Mouse (Mus musculus): ENCODE measurements at regions not wholly inside any gene's neighbourhood (a gene's known extent, or its start where the extent isn't known, plus 50 kb on each side); places are given as distances from the start of the nearest gene placed in this dataset.

- Histone ChIP-seq H3K9me3 (ENCODE audit: control insufficient read depth, low read length) (no peaks in the 10 kb centered on the region), H3K36me3 (ENCODE audit: control insufficient read depth, insufficient read depth, low read length) (no peaks in the 10 kb centered on the region), H3K4me3 (ENCODE audit: low read length) (no peak overlapping the region), H3K4me1 (ENCODE audit: control insufficient read depth, insufficient read depth, low read length) (no peaks in the 10 kb centered on the region), H3K27ac (ENCODE audit: low read depth, low read length) (no peak overlapping the region), H3K4me2 (replicated peaks; ENCODE audit: low read depth, low read length) (no peak overlapping the region), H3K27me3 (ENCODE audit: control insufficient read depth, insufficient read depth, low read length) (no peaks in the 10 kb centered on the region), H3K9ac (ENCODE audit: low read depth, low read length) (no peak overlapping the region)
- no peak for ATAC-seq (ENCODE audit: low FRiP score, low TSS enrichment)
- 76% methylated on average over 2 of the region's 2 CpGs for WGBS
These were observed 116.3 kb upstream of the Podxl start for GRCm38 (mm10) chr6:31680101-31680500.

- no peaks in the 10 kb centered on the region for H3K9me3 ChIP-seq (ENCODE audit: control insufficient read depth, low read length)
- H3K4me1 ChIP-seq (ENCODE audit: control insufficient read depth, insufficient read depth, low read length) = no peaks in the 10 kb centered on the region
- ATAC-seq (ENCODE audit: low FRiP score, low TSS enrichment) = no peak
- no peak overlapping the region for H3K4me2 ChIP-seq (replicated peaks; ENCODE audit: low read depth, low read length)
- H3K36me3 ChIP-seq (ENCODE audit: control insufficient read depth, insufficient read depth, low read length) = no peaks in the 10 kb centered on the region
- H3K27ac ChIP-seq (ENCODE audit: low read depth, low read length) = no peak overlapping the region
- no peak overlapping the region for H3K9ac ChIP-seq (ENCODE audit: low read depth, low read length)
- WGBS = 66% methylated on average over 17 of the region's 17 CpGs
- no peaks in the 10 kb centered on the region for H3K27me3 ChIP-seq (ENCODE audit: control insufficient read depth, insufficient read depth, low read length)
- no peak overlapping the region for H3K4me3 ChIP-seq (ENCODE audit: low read length)
These were observed 102.1 kb upstream of the Podxl start for GRCm38 (mm10) chr6:31665671-31666486.

- no peak overlapping the region for H3K4me3 ChIP-seq (ENCODE audit: low read length)
- 24% methylated on average over 7 of the region's 7 CpGs for WGBS
- no peaks in the 10 kb centered on the region for H3K4me1 ChIP-seq (ENCODE audit: control insufficient read depth, insufficient read depth, low read length)
- no peaks in the 10 kb centered on the region for H3K9me3 ChIP-seq (ENCODE audit: control insufficient read depth, low read length)
- H3K27me3 ChIP-seq (ENCODE audit: control insufficient read depth, insufficient read depth, low read length) = no peaks in the 10 kb centered on the region
- H3K4me2 ChIP-seq (replicated peaks; ENCODE audit: low read depth, low read length) = no peak overlapping the region
- no peaks in the 10 kb centered on the region for H3K36me3 ChIP-seq (ENCODE audit: control insufficient read depth, insufficient read depth, low read length)
- H3K27ac ChIP-seq (ENCODE audit: low read depth, low read length) = no peak overlapping the region
- no peak overlapping the region for H3K9ac ChIP-seq (ENCODE audit: low read depth, low read length)
- peak; percentile 50; the same call in 1 of the 2 replicates for ATAC-seq (ENCODE audit: low FRiP score, low TSS enrichment)
These were observed 100.7 kb upstream of the Podxl start for GRCm38 (mm10) chr6:31664495-31664894.

GRCm38 (mm10) chr6:31660778-31661177 lies 97.0 kb upstream of the Podxl start:
- H3K4me2 ChIP-seq (replicated peaks; ENCODE audit: low read depth, low read length) = no peak overlapping the region
- no peak overlapping the region for H3K9ac ChIP-seq (ENCODE audit: low read depth, low read length)
- 0 out of 2 replicates have a peak, but pooled peaks have one; percentile 49 for ATAC-seq (ENCODE audit: low FRiP score, low TSS enrichment)
- no peak overlapping the region for H3K4me3 ChIP-seq (ENCODE audit: low read length)
- no peaks in the 10 kb centered on the region for H3K4me1 ChIP-seq (ENCODE audit: control insufficient read depth, insufficient read depth, low read length)
- H3K27me3 ChIP-seq (ENCODE audit: control insufficient read depth, insufficient read depth, low read length) = no peaks in the 10 kb centered on the region
- no peak overlapping the region for H3K27ac ChIP-seq (ENCODE audit: low read depth, low read length)
- no peaks in the 10 kb centered on the region for H3K9me3 ChIP-seq (ENCODE audit: control insufficient read depth, low read length)
- H3K36me3 ChIP-seq (ENCODE audit: control insufficient read depth, insufficient read depth, low read length) = no peaks in the 10 kb centered on the region
- WGBS = 12% methylated on average over 8 of the region's 8 CpGs

GRCm38 (mm10) chr6:31659901-31660300 lies 96.1 kb upstream of the Podxl start:
- Histone ChIP-seq H3K36me3 (ENCODE audit: control insufficient read depth, insufficient read depth, low read length) (no peaks in the 10 kb centered on the region), H3K27ac (ENCODE audit: low read depth, low read length) (no peak overlapping the region), H3K9me3 (ENCODE audit: control insufficient read depth, low read length) (no peaks in the 10 kb centered on the region), H3K4me3 (ENCODE audit: low read length) (no peak overlapping the region), H3K27me3 (ENCODE audit: control insufficient read depth, insufficient read depth, low read length) (no peaks in the 10 kb centered on the region), H3K9ac (ENCODE audit: low read depth, low read length) (no peak overlapping the region), H3K4me2 (replicated peaks; ENCODE audit: low read depth, low read length) (no peak overlapping the region), H3K4me1 (ENCODE audit: control insufficient read depth, insufficient read depth, low read length) (no peaks in the 10 kb centered on the region)
- no peak for ATAC-seq (ENCODE audit: low FRiP score, low TSS enrichment)
- whole genome bisulfite sequencing = 27% methylated on average over 4 of the region's 4 CpGs

- 75% methylated on average over 19 of the region's 19 CpGs for WGBS
- Histone ChIP-seq H3K9ac (ENCODE audit: low read depth, low read length) (no peak overlapping the region), H3K4me2 (replicated peaks; ENCODE audit: low read depth, low read length) (no peak overlapping the region), H3K27ac (ENCODE audit: low read depth, low read length) (no peak overlapping the region), H3K4me3 (ENCODE audit: low read length) (no peak overlapping the region), H3K36me3 (ENCODE audit: control insufficient read depth, insufficient read depth, low read length) (no peaks in the 10 kb centered on the region), H3K4me1 (ENCODE audit: control insufficient read depth, insufficient read depth, low read length) (no peaks in the 10 kb centered on the region), H3K27me3 (ENCODE audit: control insufficient read depth, insufficient read depth, low read length) (no peaks in the 10 kb centered on the region), H3K9me3 (ENCODE audit: control insufficient read depth, low read length) (no peaks in the 10 kb centered on the region)
- ATAC-seq (ENCODE audit: low FRiP score, low TSS enrichment) = no peak
These were observed 94.8 kb upstream of the Podxl start for GRCm38 (mm10) chr6:31658447-31659199.

- no peak for ATAC-seq (ENCODE audit: low FRiP score, low TSS enrichment)
- H3K27me3 ChIP-seq (ENCODE audit: control insufficient read depth, insufficient read depth, low read length) = no peaks in the 10 kb centered on the region
- WGBS = 63% methylated on average over 7 of the region's 7 CpGs
These were observed 87.2 kb upstream of the Podxl start for GRCm38 (mm10) chr6:31650791-31651476.

GRCm38 (mm10) chr6:31645261-31645660 lies 81.5 kb upstream of the Podxl start:
- H3K4me3 ChIP-seq (ENCODE audit: low read length) = no peak overlapping the region
- no peaks in the 10 kb centered on the region for H3K27me3 ChIP-seq (ENCODE audit: control insufficient read depth, insufficient read depth, low read length)
- ATAC-seq (ENCODE audit: low FRiP score, low TSS enrichment) = no peak
- WGBS = 90% methylated on average over 6 of the region's 6 CpGs
- no peak overlapping the region for H3K9ac ChIP-seq (ENCODE audit: low read depth, low read length)
- H3K36me3 ChIP-seq (ENCODE audit: control insufficient read depth, insufficient read depth, low read length) = no peaks in the 10 kb centered on the region
- no peak overlapping the region for H3K4me2 ChIP-seq (replicated peaks; ENCODE audit: low read depth, low read length)
- no peaks in the 10 kb centered on the region for H3K9me3 ChIP-seq (ENCODE audit: control insufficient read depth, low read length)
- no peak overlapping the region for H3K27ac ChIP-seq (ENCODE audit: low read depth, low read length)
- no peaks in the 10 kb centered on the region; the same call in 1 of the 2 replicates for H3K4me1 ChIP-seq (ENCODE audit: control insufficient read depth, insufficient read depth, low read length)

More at GRCm38 (mm10) chr6:31650791-31651476, 87.2 kb upstream of the Podxl start:
- Histone ChIP-seq H3K9me3 (ENCODE audit: control insufficient read depth, low read length) (no peaks in the 10 kb centered on the region), H3K27ac (ENCODE audit: low read depth, low read length) (no peak overlapping the region), H3K4me3 (ENCODE audit: low read length) (no peak overlapping the region), H3K36me3 (ENCODE audit: control insufficient read depth, insufficient read depth, low read length) (no peaks in the 10 kb centered on the region), H3K4me1 (ENCODE audit: control insufficient read depth, insufficient read depth, low read length) (no peaks in the 10 kb centered on the region), H3K4me2 (replicated peaks; ENCODE audit: low read depth, low read length) (no peak overlapping the region), H3K9ac (ENCODE audit: low read depth, low read length) (no peak overlapping the region)

Measured in kidney, embryonic 14.5 days (tissue).